Mouse (Mus musculus): ENCODE measurements around the gene Kctd15. TPM values are rescaled to one million over a fixed set of nuclear protein-coding genes. Genes with fewer than 3 reads are reported as not detected.

Kctd15 gene
- polyA plus RNA-seq, 1 experiment from 2014 or later = 38.3 TPM

DNA sequence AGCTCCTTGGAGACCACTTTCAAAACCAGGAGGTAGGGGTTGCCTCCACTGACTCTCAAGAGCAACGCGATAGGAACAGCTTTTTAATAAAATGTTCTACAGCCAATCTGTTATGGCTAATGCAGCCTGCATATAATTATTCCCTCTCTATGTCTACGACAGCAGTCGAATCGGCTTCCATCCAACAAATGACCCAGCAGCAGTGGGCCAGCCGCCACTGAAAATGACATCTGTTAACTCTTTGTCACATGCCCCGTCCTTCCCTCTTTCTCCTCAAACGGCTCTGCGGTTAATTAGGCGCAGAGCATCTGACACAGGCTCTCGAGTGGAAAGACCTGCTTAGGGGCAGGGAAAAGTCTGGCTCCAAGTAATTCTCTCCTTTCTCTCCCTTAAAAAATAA, 49.8 kb downstream of the Kctd15 start:
- Histone ChIP-seq H3K4me2 (peak overlapping the region; percentile 35), H3K27ac (replicated peaks) (peak overlapping the region; percentile 78), H3K36me3 (no peaks in the 10 kb centered on the region), H3K4me3 (no peak overlapping the region), H3K4me1 (replicated peaks) (peaks cover 46% of the 10 kb centered on the region), H3K9me3 (no peaks in the 10 kb centered on the region), H3K27me3 (no peaks in the 10 kb centered on the region), H3K9ac (no peak overlapping the region)
- 11% methylated on average over 11 of the region's 11 CpGs for WGBS
- peak; percentile 77 for ATAC-seq (ENCODE audit: low read depth)

DNA sequence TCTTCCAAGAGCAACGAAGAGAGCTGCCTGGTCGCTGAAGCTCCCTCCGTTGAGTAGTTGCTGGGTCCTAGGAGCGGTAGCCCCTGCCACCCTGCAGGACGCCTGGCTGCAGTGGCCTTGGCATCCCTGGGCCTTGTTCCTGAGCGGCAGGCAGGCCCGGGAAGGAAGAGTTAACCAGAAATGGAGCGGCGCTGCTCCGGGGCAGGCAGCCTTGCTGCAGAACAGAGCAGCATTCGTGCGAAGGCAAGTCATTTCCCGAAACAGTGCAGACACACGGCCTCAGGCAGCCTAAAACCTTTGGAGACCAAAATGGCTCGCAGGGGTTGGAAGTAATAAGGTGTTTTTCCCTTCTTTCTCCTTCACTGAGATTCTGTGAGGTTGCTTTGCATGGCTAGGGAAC, 50.5 kb downstream of the Kctd15 start:
- 26% methylated on average over 15 of the region's 15 CpGs for WGBS
- H3K4me1 ChIP-seq (replicated peaks) = peaks cover 46% of the 10 kb centered on the region
- H3K27me3 ChIP-seq = no peaks in the 10 kb centered on the region
- no peaks in the 10 kb centered on the region for H3K9me3 ChIP-seq
- H3K9ac ChIP-seq = peak overlapping the region; percentile 39; the same call in 1 of the 2 replicates
- H3K4me3 ChIP-seq = 0 out of 2 replicates have a peak overlapping the region, but pooled peaks have one; percentile 1
- peak overlapping the region; percentile 78 for H3K27ac ChIP-seq (replicated peaks)
- peak overlapping the region; percentile 35 for H3K4me2 ChIP-seq
- peak; percentile 36 for ATAC-seq (ENCODE audit: low read depth)
- no peaks in the 10 kb centered on the region for H3K36me3 ChIP-seq

DNA sequence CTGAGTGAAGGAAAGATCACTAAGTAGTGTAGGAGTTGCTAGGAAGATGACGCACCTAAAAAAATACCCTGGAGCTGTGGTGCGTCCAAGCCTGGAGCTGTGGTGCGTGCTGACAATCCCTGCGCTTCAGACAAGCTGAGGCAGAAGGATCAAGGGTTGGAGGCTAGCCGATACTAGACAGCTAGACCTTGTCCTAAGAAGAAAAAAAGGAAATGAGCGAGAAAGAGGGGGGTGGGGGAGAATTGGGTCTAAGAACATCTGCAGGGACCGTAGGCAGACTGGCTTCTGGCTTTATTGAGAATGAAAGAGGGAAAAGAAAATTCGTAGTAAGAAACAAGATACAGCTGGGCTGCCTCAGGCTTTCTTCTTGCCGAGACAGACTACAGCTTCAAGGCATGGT, 58.0 kb downstream of the Kctd15 start:
- H3K27me3 ChIP-seq = no peaks in the 10 kb centered on the region
- H3K4me2 ChIP-seq = no peak overlapping the region
- H3K9me3 ChIP-seq = no peaks in the 10 kb centered on the region
- WGBS = 62% methylated on average over 9 of the region's 9 CpGs
- H3K27ac ChIP-seq (replicated peaks) = no peak overlapping the region
- no peaks in the 10 kb centered on the region for H3K36me3 ChIP-seq
- no peak overlapping the region for H3K9ac ChIP-seq
- peaks cover 24% of the 10 kb centered on the region for H3K4me1 ChIP-seq (replicated peaks)
- ATAC-seq (ENCODE audit: low read depth) = no peak
- H3K4me3 ChIP-seq = no peak overlapping the region

DNA sequence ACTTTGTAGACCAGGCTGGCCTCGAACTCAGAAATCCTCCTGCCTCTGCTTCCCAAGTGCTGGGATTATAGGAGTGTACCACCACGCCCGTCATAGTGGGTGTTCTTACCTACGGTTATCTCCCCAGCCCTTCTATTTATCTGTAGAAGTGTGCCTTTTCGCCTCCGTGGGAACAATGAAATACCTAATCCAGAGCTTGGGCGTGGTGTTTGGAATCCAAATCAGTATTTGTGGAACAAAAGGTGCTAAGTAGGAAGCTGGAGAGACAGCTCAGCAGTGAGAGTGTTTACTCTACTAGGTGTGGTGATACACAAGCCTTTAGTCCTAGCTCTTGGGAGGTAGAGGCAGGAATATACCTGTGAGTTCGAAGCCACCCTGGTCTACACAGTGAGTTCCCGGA, 58.5 kb downstream of the Kctd15 start:
- no peak overlapping the region for H3K4me3 ChIP-seq
- no peak for ATAC-seq (ENCODE audit: low read depth)
- H3K9me3 ChIP-seq = no peaks in the 10 kb centered on the region
- H3K27ac ChIP-seq (replicated peaks) = no peak overlapping the region
- WGBS = 92% methylated on average over 9 of the region's 9 CpGs
- no peaks in the 10 kb centered on the region for H3K36me3 ChIP-seq
- H3K4me1 ChIP-seq (replicated peaks) = peaks cover 24% of the 10 kb centered on the region
- H3K9ac ChIP-seq = no peak overlapping the region
- no peak overlapping the region for H3K4me2 ChIP-seq
- H3K27me3 ChIP-seq = no peaks in the 10 kb centered on the region

DNA sequence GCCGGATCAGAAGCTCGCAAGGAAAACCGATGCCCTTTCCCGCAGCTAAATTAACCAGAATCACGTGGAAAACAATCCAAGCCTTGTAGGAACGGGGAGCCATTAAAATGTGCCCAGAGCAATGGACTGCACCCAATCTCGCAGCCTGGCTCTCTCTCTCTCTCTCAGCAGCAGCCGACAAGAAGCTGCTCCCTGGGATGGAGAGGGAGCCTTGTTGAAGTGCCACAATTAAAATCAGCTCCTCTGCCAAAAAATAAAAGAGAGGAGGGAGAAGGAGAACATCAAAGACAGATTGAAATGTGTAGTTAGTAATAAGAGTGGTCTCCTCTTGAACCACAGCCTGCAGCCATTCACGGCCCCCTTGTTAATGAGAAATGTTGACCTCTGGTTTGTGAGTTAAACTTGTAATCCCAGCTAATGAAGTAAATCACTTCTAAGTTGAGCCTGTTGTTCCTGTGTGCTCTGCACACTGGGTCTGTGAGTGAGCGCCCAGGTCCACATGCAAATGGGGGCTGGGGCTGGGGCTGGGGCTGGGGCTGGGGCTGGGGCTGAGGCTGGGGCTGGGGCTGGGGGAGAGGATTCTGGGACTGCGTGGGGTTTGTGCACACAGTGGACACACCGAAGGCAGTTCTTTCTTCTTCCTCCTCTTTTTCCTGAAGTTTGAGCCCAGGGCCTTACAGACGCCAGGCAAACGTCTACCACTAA, 59.8 kb downstream of the Kctd15 start:
- no peaks in the 10 kb centered on the region for H3K9me3 ChIP-seq
- no peak overlapping the region for H3K4me3 ChIP-seq
- no peak for ATAC-seq (ENCODE audit: low read depth)
- H3K4me1 ChIP-seq (replicated peaks) = peaks cover 24% of the 10 kb centered on the region
- H3K4me2 ChIP-seq = no peak overlapping the region
- H3K36me3 ChIP-seq = no peaks in the 10 kb centered on the region
- no peak overlapping the region for H3K9ac ChIP-seq
- H3K27ac ChIP-seq (replicated peaks) = peak overlapping the region; percentile 18; the same call in 1 of the 2 replicates
- WGBS = 38% methylated on average over 14 of the region's 14 CpGs
- no peaks in the 10 kb centered on the region for H3K27me3 ChIP-seq

DNA sequence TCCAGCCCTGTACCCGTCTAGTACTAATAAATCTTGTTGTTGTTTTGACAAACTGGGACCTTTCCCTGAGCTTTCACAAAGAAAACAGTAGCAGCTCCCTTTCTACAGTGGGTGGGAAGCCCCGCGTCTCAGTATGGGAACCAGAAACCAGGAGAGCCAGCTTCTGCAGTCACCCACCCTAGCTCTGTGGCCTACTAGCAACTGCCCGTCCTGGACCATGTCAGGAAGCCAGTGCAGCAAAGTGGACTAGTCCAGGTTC, 61.3 kb downstream of the Kctd15 start:
- Histone ChIP-seq H3K4me3 (no peak overlapping the region), H3K4me2 (no peak overlapping the region), H3K9me3 (no peaks in the 10 kb centered on the region), H3K9ac (no peak overlapping the region), H3K4me1 (replicated peaks) (peaks cover 24% of the 10 kb centered on the region), H3K27me3 (no peaks in the 10 kb centered on the region), H3K36me3 (no peaks in the 10 kb centered on the region), H3K27ac (replicated peaks) (peak overlapping the region; percentile 52)
- WGBS = 43% methylated on average over 4 of the region's 4 CpGs
- ATAC-seq (ENCODE audit: low read depth) = no peak

DNA sequence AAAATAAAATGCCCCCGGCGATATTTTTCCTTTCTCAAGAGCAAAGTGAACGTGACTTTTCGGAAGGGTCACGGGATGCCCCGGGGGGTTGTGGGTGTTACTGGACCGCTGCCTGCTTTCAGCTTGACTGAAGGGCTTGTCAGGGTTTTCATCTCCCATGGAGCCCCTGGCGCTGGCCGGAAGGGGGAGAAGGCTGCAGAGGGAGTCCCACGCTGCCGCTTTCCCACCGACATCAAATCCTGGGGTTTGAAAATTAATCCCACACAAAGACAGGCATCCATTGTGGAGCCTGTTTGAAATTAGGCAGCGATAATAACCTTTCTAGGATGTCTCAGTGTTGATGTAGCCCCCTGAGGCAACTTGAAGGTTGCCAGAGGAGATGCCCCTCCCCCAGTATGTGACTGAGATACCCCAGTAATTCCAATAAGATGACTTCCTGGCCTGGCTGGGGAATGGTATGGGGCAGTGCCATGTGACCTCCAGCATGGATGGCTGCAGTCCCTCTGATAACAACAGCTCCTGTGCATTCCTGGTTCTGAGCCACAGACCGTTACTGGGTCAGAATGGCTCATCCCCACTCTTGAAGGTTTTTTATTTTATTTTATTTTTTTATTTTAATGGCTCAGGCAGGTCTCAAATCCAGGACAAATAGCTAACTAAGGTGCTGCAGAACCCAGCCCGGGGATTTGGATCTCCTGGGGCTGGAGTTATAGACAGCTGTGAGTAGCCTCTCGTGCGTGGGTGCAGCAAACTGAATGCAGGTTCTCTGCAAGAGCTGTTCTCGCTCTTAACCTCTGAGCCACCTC, 61.8 kb downstream of the Kctd15 start:
- H3K4me2 ChIP-seq = peak overlapping the region; percentile 52
- H3K4me1 ChIP-seq (replicated peaks) = peaks cover 24% of the 10 kb centered on the region
- H3K9me3 ChIP-seq = no peaks in the 10 kb centered on the region
- peak overlapping the region; percentile 52 for H3K27ac ChIP-seq (replicated peaks)
- no peaks in the 10 kb centered on the region for H3K27me3 ChIP-seq
- peak overlapping the region; percentile 21 for H3K4me3 ChIP-seq
- no peak for ATAC-seq (ENCODE audit: low read depth)
- H3K36me3 ChIP-seq = no peaks in the 10 kb centered on the region
- WGBS = 21% methylated on average over 18 of the region's 18 CpGs
- H3K9ac ChIP-seq = peak overlapping the region; percentile 57

DNA sequence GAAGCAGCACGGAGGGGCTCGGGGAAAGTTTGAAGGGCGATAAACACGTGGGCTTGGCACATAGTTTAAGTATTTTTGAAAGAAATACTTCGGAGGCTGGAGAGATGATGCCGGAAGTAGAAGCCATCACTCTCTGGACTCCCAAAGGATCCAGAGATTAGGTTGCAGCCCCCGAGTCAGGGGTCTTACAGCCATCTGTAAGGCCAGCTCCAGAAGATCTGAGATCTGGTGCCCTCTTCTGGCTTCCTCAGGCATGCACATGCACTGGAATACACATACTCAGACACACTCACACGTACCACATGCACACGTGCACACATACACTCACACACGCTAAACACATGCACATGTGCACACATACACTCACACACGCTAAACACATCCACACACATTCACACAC, 65.8 kb downstream of the Kctd15 start:
- peaks cover 14% of the 10 kb centered on the region for H3K4me1 ChIP-seq (replicated peaks)
- 91% methylated on average over 11 of the region's 11 CpGs for WGBS
- H3K36me3 ChIP-seq = no peaks in the 10 kb centered on the region
- H3K27ac ChIP-seq (replicated peaks) = no peak overlapping the region
- H3K4me2 ChIP-seq = no peak overlapping the region
- ATAC-seq (ENCODE audit: low read depth) = no peak
- no peak overlapping the region for H3K4me3 ChIP-seq
- H3K9ac ChIP-seq = no peak overlapping the region
- no peaks in the 10 kb centered on the region for H3K27me3 ChIP-seq
- H3K9me3 ChIP-seq = no peaks in the 10 kb centered on the region; the same call in none of the 2 replicates

Other genes with a start within 250 kb of the Kctd15 start
- gene Chst8, start 156.0 kb upstream of the Kctd15 start, polyA plus RNA-seq (2015; fragmentation: Nextera tagmentation; extraction: Ambion mirVana) = 32.3 and 42.1 TPM in 2 replicates